ENCODE assay signal across 8 mouse cellular contexts in genomic region chr4:151977748-151978147, GRCm38 (mm10). TPM values are rescaled to one million over a fixed set of nuclear protein-coding genes. Genes with fewer than 3 reads are reported as not detected.
DNase-seq lines count a peak whose midpoint lies in the region; ATAC-seq lines count a peak whose summit lies in the region.

No protein-coding gene starts in this region.

- peak; percentile 74 for DNase-seq in ovary, postnatal 10 days (ENCODE audit: low spot score)
- DNase-seq in ovary, adult 18-20 months (ENCODE audit: low spot score): no peak
- peak; percentile 93 to 97 for DNase-seq in cerebellum, postnatal 14 days
- peak; percentile 87 to 94 for DNase-seq in frontal cortex, postnatal 25 days (ENCODE audit: low spot score in 2 of 2)
- DNase-seq in kidney, adult 8-10 months: peak; percentile 57 to 86
- DNase-seq in liver: peak; percentile 84
- peak; percentile 77 to 83 for DNase-seq in spleen, postnatal 36 days (ENCODE audit: low spot score in 2 of 2)

- peak; percentile 51 for ATAC-seq in monocyte, adult 5-6 weeks (replicated peaks; ENCODE audit: insufficient number of reproducible peaks, low FRiP score, low TSS enrichment, poor library complexity, severe bottlenecking)

RNA-seq across cellular contexts. Expression of gene Thap3, which starts 11.0 kb away (rescaled TPM):
- total RNA-seq in monocyte, adult 5-6 weeks (2017): 7.5 to 11.4 TPM (median 10.5 TPM) in 3 replicates

RNA-seq across cellular contexts. Expression of gene Phf13, which starts 18.3 kb away (rescaled TPM):
- total RNA-seq in monocyte, adult 5-6 weeks (2017): 6.7 to 8.8 TPM (median 7.8 TPM) in 3 replicates

RNA-seq across cellular contexts. Expression of gene Klhl21, which starts 30.9 kb away (rescaled TPM):
- 7.1 to 11.1 TPM (median 9.6 TPM) in 3 replicates for total RNA-seq in monocyte, adult 5-6 weeks (2017)

RNA-seq across cellular contexts. Expression of gene Dnajc11, which starts 44.3 kb away (rescaled TPM):
- 20.1 to 46.9 TPM (median 23.0 TPM) in 3 replicates for total RNA-seq in monocyte, adult 5-6 weeks (2017)

RNA-seq across cellular contexts. Expression of gene Zbtb48, which starts 49.7 kb away (rescaled TPM):
- total RNA-seq in monocyte, adult 5-6 weeks (2017): 4.1 to 10.8 TPM (median 9.1 TPM) in 3 replicates
